Mouse (Mus musculus): Measurements from ENCODE around the gene Nr1i3.

DNA sequence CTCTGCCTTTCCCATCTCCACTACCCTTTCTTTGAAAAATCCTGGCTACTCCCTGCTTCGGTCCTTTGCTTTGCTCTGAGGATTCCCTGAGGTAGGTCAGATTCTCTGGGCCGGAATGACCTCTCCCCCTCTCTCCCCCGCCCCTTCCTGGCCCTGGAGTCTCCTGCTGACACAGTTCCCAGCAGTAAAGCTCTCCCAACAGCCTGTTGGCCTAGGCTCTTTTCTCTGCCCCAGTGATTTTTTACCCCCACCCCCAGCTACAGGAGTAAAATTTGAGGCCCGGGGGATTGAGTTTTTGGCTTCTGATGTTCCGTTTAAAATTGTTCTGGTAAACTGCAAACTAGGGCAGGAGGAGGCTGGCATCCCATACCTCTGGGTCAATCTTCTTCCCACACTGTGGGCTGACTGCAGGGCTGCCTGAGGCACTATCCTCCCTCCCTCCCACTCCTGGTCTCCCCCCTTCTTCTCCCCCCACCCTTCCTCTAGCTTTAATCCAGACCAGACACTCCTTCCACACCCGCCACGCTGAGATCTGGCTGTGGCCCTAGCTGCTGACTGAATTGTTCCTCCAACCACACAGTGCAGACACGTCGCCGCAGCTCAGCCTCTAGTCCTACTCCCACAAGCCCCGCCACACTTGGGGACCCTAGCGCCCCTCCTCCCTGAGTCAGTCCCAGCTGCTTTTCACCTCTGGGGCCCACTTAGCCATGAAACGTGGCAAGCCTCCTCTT is 38.0 kb downstream of the Nr1i3 start:
- no peak for TF ChIP-seq GATA1 (IDR thresholded peaks at IDR 0.05; ENCODE audit: low read length)
- no peak for TF ChIP-seq TAL1 (IDR thresholded peaks at IDR 0.05; ENCODE audit: low read length)

All from erythroblast, embryonic 14.5 days (primary cell).